Mouse (Mus musculus): ENCODE measurements at regions not wholly inside any gene's neighbourhood (a gene's known extent, or its start where the extent isn't known, plus 50 kb on each side); places are given as distances from the start of the nearest gene placed in this dataset.

GRCm38 (mm10) chr5:82440126-82440525, 914.9 kb downstream of the Tecrl start:
- Histone ChIP-seq H3K27me3 (ENCODE audit: control insufficient read depth in 1 of 2, insufficient read depth in 2 of 2, low read length in 2 of 2) (no peaks in the 10 kb centered on the region), H3K9ac (ENCODE audit: control insufficient read depth, low read depth, low read length, poor library complexity, severe bottlenecking) (no peak overlapping the region), H3K4me3 (ENCODE audit: control insufficient read depth in 1 of 2, insufficient read depth in 1 of 2, low read depth in 2 of 2, low read length in 2 of 2) (no peak overlapping the region), H3K79me2 (ENCODE audit: control insufficient read depth, insufficient read depth, low read length, poor library complexity) (no peaks in the 10 kb centered on the region), H3K4me1 (ENCODE audit: control insufficient read depth in 1 of 2, insufficient read depth in 2 of 2, low read length in 2 of 2) (no peaks in the 10 kb centered on the region), H3K27ac (ENCODE audit: control insufficient read depth, low read depth, low read length) (no peak overlapping the region), H3K36me3 (ENCODE audit: control insufficient read depth in 1 of 2, insufficient read depth in 2 of 2, low read length in 2 of 2) (no peaks in the 10 kb centered on the region), H3K9me3 (replicated peaks; ENCODE audit: insufficient read depth, low read length) (no peaks in the 10 kb centered on the region)
- TF ChIP-seq GATA1 (IDR thresholded peaks at IDR 0.05; ENCODE audit: low read depth, low read length): no peak
- no peak for TF ChIP-seq ELF1 (IDR thresholded peaks at IDR 0.05; ENCODE audit: low read depth, low read length)
- TF ChIP-seq GABPA (IDR thresholded peaks at IDR 0.05; ENCODE audit: low read depth, low read length): no peak
- TF ChIP-seq ZNF384 (IDR thresholded peaks at IDR 0.05; ENCODE audit: low read depth, low read length): no peak
- TF ChIP-seq HCFC1 (IDR thresholded peaks at IDR 0.05; ENCODE audit: low read depth, low read length): no peak
- no peak for TF ChIP-seq NELFE (IDR thresholded peaks at IDR 0.05; ENCODE audit: low read depth, low read length)
- TF ChIP-seq E2F4 (IDR thresholded peaks at IDR 0.05; ENCODE audit: borderline replicate concordance, low read depth, low read length): no peak
- TF ChIP-seq ZKSCAN1 (IDR thresholded peaks at IDR 0.05; ENCODE audit: low read depth, low read length): no peak
- no peak for TF ChIP-seq SMC3 (IDR thresholded peaks at IDR 0.05; ENCODE audit: low read depth, low read length)
- TF ChIP-seq CTCF (IDR thresholded peaks at IDR 0.05 in 2 of 3, conservative IDR thresholded peaks at IDR 0.05 in 1 of 3; ENCODE audit: control insufficient read depth in 1 of 3, insufficient read depth in 1 of 3, low read depth in 2 of 3, low read length in 3 of 3, poor library complexity in 1 of 3, severe bottlenecking in 1 of 3): no peak
- DNase-seq (ENCODE audit: low read depth, low spot score): no peak

DNA sequence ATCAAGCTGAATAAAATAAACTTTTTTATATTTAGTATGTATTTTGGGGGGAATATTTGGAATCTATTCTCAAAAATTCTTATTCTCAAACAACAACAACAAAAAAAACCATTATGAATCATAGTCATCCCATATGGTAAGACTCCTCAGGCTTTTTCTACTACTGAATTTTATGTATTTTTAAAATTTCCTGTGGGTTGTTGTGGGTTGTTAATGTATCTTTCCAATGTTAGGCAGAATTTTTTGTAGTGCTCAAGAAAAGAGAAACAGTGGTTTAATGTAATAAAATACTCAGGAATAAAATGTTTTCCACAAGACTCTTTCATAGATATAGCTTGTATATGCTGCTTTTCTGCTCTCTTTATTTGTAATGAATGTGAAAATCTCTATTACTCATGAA, 934.6 kb downstream of the Tecrl start:
- Histone ChIP-seq H3K4me1 (ENCODE audit: control insufficient read depth in 1 of 2, insufficient read depth in 2 of 2, low read length in 2 of 2) (no peaks in the 10 kb centered on the region), H3K36me3 (ENCODE audit: control insufficient read depth in 1 of 2, insufficient read depth in 2 of 2, low read length in 2 of 2) (no peaks in the 10 kb centered on the region), H3K9ac (ENCODE audit: control insufficient read depth, low read depth, low read length, poor library complexity, severe bottlenecking) (no peak overlapping the region), H3K27me3 (ENCODE audit: control insufficient read depth in 1 of 2, insufficient read depth in 2 of 2, low read length in 2 of 2) (no peaks in the 10 kb centered on the region), H3K79me2 (ENCODE audit: control insufficient read depth, insufficient read depth, low read length, poor library complexity) (no peaks in the 10 kb centered on the region), H3K27ac (ENCODE audit: control insufficient read depth, low read depth, low read length) (no peak overlapping the region), H3K9me3 (replicated peaks; ENCODE audit: insufficient read depth, low read length) (no peaks in the 10 kb centered on the region), H3K4me3 (ENCODE audit: control insufficient read depth in 1 of 2, insufficient read depth in 1 of 2, low read depth in 2 of 2, low read length in 2 of 2) (no peak overlapping the region)
- TF ChIP-seq NELFE (IDR thresholded peaks at IDR 0.05; ENCODE audit: low read depth, low read length) (no peak), BHLHE40 (IDR thresholded peaks at IDR 0.05; ENCODE audit: borderline replicate concordance, low read depth, low read length) (no peak), MAFK (IDR thresholded peaks at IDR 0.05; ENCODE audit: borderline replicate concordance, low read depth, low read length) (no peak), EP300 (IDR thresholded peaks at IDR 0.05; ENCODE audit: low read depth in 1 of 2, low read length in 2 of 2) (no peak), CTCF (IDR thresholded peaks at IDR 0.05 in 2 of 3, conservative IDR thresholded peaks at IDR 0.05 in 1 of 3; ENCODE audit: control insufficient read depth in 1 of 3, insufficient read depth in 1 of 3, low read depth in 2 of 3, low read length in 3 of 3, poor library complexity in 1 of 3, severe bottlenecking in 1 of 3) (no peak), ZKSCAN1 (IDR thresholded peaks at IDR 0.05; ENCODE audit: low read depth, low read length) (no peak), MEF2A (IDR thresholded peaks at IDR 0.05; ENCODE audit: extremely low read depth, insufficient replicate concordance, low read depth, low read length, poor library complexity, severe bottlenecking) (no peak), SMC3 (IDR thresholded peaks at IDR 0.05; ENCODE audit: low read depth, low read length) (no peak), USF2 (IDR thresholded peaks at IDR 0.05; ENCODE audit: borderline replicate concordance in 1 of 2, insufficient read depth in 1 of 2, low read depth in 1 of 2, low read length in 2 of 2) (no peak), ELF1 (IDR thresholded peaks at IDR 0.05; ENCODE audit: low read depth, low read length) (no peak)
- no peak for DNase-seq (ENCODE audit: low read depth, low spot score)
